Mouse (Mus musculus): ENCODE measurements around the gene Hecw2.

Gene Hecw2

DNA sequence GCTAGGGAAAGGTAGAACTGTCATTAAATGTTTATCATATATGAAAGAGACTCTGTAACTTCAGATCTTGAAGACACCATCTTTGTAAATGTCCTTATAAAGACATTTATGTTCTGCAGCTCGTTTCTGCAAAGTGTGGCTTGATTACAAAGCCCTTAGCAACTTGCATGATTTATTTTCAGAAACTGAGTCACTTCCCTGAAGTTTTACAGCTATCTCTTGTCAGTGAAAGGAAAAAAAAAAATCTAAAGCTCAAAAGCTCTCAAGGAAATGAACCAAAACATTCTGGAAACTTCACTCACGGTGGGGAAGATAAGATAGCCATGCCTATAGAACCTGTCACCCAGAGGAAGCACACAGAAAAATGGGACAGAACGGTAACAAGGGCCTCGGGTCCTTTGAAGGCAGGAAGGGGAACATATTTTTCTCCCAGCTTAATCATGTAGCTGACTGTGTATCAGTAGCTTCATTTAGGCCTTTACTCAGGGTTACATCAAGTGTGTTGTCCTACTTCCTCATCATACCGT, 189.0 kb downstream of the Hecw2 start:
- ChIA-PET POLR2A (no interaction called here), CTCF (no interaction called here)

DNA sequence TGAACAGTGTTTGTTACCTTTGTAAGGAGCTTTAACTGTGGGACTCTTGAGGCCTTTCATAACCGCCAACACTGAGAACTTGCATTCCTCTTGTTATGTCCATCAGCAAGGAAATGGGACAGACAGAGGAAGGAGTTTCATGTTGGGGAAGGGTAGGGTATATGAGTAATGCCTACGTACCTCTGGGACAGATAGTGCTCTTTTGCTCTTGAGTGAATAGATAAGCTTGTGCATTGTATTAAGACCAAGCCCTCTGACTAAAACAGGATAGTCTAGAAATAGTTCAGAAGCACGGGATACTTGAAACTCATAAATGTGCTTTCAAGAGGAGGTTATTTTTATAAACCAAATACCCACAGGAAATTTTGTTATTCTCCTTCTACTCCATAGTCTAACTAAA, 191.7 kb downstream of the Hecw2 start:
- ChIA-PET POLR2A (no interaction called here), CTCF (no interaction called here)

DNA sequence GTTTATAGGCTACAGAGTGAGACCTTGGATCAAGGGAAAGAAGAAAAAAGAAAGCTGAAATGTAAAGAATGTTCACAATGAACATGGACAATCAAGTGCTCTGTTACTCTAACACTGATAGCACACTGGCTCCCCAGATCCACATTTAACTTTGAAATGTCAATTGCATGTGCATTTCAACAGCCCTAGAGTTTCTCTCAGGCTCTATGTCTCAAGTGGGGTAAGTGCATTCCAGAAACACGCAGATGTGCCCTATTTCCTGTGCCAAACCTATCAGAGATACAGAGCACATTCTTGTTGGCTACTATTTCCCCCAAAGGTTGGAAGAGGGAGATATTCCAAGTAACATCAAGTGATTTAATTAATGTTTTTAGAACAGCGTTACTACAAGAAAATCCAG, 192.9 kb downstream of the Hecw2 start:
- POLR2A ChIA-PET: interaction anchor here in 1 of 4 experiments (1.1 kb wide), 1 partner anchor 192 kb away, joined by 6 read pairs; no protein-coding TSS in a partner anchor
- CTCF ChIA-PET: no interaction called here

DNA sequence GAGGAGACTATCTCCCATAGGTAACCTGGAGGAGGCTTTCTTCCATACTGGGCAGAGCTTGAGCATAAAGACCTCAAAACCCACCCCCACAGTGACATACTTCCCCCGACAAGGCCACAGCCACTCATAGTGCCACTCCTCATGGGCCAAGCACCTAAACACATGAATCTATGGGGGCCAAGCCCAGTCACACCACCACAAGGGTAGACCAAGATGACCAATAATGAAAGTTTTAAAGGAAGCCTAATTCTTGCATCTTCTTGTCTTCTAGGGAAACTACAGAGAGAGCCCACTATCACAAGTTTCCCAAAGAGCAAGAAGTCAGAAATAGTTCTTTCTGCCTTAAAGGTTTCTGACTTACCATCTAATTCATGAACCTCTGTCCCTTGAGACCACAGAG, 197.7 kb downstream of the Hecw2 start:
- CTCF ChIA-PET: no interaction called here
- POLR2A ChIA-PET: interaction anchor here in 1 of 4 experiments (0.6 kb wide), 1 partner anchor 1040 kb away, joined by 3 read pairs; no protein-coding TSS in a partner anchor

DNA sequence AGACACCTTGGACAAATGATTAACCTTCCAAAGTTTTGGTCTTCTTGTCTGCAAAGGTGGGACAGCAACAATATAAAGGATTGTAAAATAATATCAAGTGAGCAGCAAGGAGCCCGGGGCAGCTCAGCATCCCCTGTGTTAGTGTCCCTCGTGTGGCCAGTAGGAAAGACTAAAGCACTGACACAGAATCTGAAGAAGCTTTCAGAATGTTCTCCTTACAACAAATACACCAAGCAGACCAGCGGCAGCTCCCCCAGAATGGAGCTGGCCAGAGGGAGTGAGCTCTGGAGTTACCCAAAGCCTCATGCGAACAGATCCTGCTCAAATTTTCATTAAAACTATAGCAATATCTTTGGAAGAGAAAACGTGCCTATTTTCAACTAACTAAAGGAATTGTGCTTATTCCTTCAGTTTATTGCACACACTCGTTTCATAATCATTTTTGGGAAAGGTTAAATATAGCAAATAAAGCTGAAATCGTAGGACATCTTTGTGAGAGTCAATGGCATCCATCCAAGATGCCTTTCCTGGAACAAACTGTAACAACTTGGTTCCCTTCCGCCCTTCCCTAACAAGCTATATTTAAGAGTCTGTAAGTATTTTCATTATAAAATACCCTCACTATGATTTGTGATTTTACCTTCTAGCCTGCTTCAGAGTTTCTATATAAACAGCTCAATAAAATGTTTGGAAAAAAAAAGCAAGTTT, 208.6 kb downstream of the Hecw2 start:
- ChIA-PET POLR2A (interaction anchor here in 1 of 4 experiments (0.7 kb wide), 1 partner anchor 627 kb away, joined by 4 read pairs; no protein-coding TSS in a partner anchor), CTCF (no interaction called here)

DNA sequence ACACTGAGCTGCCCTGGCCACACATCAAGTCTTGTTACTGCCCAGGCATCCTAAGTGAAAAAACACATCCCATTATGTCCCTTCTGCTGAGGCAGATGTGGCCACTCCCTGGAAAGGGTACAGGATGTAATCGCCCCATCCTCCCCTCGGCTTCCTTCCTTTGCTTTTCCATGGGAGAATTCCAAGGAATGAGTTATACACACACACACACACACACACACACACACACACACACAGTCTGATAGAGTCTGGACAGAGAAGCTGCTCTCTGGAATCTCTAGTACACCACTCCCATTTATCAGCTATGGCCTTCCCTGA, 216.5 kb downstream of the Hecw2 start:
- CTCF ChIA-PET: no interaction called here
- POLR2A ChIA-PET: no interaction called here

DNA sequence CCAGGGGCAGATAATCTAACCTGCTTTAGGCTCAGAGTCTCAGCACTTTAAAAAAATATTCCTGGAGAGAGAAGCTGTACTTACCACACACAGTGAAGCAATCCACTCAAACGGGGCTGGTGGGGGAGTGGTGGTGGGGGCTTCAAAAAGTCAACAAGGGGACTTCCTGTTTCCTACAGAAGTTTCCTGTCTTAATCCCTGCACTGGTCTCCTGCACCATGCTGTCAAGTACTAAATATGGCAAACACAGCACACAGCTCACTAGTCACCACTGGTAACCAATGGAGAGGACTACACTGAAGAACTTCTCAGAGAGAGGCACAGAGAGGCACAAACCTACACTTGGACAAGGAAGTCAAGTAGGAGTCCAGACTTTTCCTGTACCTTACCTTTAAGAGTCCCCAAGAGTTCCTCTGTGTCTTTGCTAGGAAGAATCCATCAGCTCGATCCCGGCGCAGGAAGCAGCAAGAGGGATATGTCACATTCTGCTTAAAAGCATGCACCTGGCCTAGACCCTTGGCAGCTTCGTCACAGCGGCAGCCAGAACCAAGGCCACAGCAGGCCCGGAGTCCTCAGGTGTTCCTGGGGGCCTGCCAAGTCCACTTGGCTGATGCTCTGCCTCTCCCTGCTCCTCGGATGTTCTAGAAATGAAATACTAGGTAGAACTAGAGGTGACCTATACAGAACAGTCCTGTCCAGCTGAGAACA, 217.0 kb downstream of the Hecw2 start:
- ChIA-PET POLR2A (no interaction called here), CTCF (no interaction called here)

DNA sequence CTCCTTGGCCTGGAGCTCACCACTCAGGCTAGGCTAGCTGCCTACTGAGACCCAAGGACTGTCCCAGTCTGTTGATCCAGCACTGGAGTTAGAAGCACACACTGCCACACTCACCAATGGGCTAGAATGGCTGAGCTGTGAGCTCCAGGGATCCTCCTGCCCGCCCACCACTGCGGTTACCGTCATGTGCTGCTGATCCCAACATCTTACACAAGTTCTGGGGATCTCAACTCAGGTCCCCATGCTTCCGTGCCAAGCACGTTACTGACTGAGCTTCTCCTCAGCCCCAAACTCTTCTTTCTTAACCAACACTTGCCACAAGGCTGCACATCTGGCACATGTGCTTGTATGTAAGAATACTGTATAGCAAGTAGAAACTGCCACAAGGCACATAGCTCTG, 218.2 kb downstream of the Hecw2 start:
- CTCF ChIA-PET: no interaction called here
- POLR2A ChIA-PET: interaction anchor here in 1 of 4 experiments (0.6 kb wide), 1 partner anchor 217 kb away, joined by 3 read pairs; no protein-coding TSS in a partner anchor

DNA sequence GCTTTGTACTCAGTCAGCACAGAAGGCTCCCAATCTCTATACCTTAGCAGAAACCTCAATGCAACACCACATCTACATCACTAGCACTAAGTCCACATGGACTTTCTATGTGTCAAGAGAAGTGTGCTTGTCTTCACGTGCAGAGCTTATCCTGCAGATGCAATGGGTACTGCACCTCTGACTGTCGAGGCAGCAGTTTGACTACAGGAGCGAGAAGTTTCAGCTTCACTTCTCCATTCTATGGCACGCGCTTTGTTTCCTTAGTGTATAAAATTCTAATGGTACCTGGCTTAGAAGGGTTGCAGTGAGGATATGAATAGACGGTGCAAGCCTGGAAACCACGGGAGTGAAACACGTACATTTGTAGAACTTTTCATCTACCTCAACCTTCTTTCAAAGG, 218.9 kb downstream of the Hecw2 start:
- POLR2A ChIA-PET: interaction anchor here in 1 of 4 experiments (0.5 kb wide), 1 partner anchor 267 kb away, joined by 4 read pairs; no protein-coding TSS in a partner anchor
- CTCF ChIA-PET: no interaction called here

DNA sequence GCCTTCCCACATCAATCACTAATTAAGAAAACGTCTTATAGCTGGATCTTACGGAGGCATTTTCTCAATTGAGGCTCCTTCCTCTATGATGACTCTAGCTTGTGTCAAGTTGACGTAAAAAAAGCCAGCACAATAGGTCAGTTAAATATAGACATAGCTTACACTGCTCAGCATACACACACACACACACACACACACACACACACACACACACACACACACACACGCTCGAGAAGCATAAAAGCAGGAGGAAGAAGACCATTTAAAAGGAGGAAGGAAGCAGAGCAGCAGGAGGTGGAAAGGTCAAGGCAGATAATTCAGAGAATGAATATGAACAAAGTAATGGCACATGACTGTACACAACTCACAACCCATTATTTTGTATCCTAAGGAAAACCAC, 220.0 kb downstream of the Hecw2 start:
- CTCF ChIA-PET: no interaction called here
- POLR2A ChIA-PET: no interaction called here

DNA sequence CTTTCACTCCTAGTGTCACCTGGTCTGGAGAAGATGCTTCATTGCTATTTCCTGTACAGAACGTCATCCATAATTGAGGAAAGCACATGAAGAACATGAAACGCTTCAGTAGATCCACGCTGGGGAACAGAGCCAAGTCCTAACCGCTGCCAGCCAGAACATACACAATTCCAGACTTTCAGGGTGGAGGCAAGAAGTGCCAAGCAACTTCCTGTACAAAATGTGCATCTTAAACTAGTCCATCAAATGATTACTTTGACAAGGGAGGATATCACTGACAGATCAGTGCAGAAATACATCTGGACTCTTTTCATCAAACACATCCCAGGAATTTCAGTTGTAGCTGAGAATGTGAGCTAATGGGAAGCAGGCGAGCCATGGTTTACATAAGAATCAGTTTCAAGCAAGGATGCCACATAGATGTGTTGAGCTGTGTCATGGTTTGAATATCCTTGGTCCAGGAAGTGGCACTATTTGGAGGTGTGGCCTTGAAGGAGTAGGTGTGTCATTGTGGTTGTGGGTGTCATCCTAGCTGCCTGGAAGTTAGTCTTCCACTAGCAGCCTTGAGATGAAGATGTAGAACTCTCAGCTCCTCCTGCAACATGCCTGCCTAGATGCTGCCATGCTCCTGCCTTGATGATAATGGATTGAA, 224.5 kb downstream of the Hecw2 start:
- POLR2A ChIA-PET: no interaction called here
- CTCF ChIA-PET: interaction anchor here in 1 of 4 experiments (0.6 kb wide), 1 partner anchor 392 kb away, joined by 3 read pairs; no protein-coding TSS in a partner anchor

DNA sequence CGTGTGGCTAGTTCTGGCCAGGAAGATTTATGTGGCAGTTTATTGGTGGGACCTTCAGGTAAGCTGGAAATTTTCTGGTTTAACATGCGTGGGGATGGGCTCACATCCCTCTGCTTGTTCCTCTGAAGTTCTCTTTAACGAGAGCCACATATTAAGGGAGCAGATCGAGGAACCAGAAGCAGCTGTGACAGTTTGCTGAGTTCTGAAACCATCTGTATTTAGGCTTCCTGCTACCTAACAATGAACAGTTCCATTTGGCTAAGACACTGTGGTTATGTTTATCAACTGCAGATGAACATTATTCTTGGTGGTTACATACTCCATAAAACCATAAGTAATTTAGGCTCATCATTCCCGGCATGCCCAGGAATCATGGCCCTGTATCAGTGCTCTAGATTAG, 242.6 kb downstream of the Hecw2 start:
- ChIA-PET POLR2A (no interaction called here), CTCF (no interaction called here)

DNA sequence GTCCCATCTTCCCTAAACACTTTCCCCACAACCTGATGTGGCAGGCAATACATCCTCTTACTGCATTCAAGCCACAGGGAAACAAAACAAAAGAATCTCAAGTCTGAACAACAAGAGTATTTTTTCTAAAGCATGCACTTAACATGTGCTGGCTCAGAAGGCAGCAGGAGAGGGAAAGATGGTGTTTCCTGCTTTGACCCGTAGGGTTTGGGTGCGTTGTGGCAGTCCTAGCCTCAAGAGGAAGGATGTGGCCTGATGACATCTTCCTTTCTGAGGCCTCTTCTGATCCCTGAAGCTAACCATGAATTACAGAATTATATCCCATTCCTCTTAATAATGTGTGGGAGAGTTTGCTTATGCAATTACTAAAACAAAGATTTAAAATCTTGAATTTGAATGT, 249.2 kb downstream of the Hecw2 start:
- ChIA-PET POLR2A (no interaction called here), CTCF (no interaction called here)

DNA sequence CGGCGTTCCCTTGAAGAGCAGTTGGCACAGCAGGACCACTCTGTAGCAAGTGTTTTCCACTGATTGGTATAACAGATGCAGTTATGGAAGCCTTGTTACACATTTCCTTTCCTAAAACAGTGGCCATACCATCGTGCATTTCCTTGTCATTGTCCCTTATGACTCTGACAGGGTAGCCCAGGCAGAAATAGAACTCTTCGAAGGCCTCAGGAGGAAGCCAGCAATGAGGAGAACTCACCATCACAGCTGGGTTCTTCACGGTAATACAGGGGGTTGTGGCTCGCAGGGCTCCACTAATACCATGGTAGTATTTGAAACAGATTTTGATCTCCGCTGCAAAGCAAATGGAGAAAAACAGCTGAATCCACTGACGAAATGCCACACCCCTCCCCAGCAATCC, 252.5 kb downstream of the Hecw2 start:
- ChIA-PET POLR2A (interaction anchor here in 1 of 4 experiments (0.6 kb wide), 1 partner anchor 127 kb away, joined by 3 read pairs; no protein-coding TSS in a partner anchor), CTCF (no interaction called here)

DNA sequence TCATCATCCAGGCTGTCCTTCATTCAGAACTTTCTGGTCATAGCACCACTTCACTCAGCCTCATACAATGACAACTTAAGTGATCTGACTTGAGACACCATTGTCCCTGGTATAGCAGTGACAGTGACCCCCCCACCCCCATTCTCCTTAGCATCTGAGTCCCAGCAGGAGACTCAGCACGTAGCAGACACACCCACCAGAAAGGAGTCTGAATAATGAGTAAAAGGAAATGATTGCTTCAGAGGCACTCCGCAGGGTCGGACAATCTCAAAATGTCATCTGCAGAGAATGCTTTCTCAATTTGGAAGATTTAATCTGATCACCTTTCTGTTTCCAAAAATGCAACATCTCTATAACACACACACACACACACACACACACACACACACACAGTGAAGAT, 253.4 kb downstream of the Hecw2 start:
- ChIA-PET POLR2A (no interaction called here), CTCF (no interaction called here)

DNA sequence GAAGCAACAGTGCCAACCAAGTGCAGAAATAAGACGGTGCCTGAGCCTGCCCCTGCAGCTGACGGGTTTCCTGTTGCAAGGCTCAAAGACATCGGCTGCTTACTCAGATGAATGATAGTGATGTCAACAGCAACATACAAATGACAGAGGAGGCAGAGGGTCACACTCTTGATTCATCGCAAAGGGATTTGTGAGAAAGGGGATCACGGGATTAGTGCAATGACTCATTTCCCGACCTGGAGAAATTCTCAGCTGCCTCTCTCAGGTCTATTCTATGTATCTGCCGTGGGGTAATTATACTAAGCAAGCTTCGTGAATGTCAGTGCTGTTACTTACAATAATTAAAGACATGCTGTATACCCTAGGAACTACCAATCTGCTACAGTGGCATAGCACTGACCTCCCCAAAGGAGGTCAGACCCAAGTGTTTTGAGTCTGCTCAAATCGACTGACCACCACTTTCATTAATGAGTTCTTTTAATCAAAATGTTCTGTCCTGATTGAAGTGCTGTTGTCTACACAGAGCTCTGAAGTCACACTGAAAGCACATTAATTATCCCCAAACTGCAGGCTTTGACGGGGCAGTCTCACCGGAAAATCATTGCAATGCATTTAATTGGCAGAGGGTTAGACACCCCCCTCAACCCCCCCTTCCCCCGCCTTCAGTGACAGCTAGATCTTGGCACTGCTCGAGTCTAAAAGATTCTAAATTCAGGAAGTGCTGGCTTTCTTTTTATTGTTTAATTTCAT, 254.5 kb downstream of the Hecw2 start:
- POLR2A ChIA-PET: interaction anchor here in 1 of 4 experiments (0.5 kb wide), 1 partner anchor 523 kb away, joined by 3 read pairs; no protein-coding TSS in a partner anchor
- CTCF ChIA-PET: no interaction called here

DNA sequence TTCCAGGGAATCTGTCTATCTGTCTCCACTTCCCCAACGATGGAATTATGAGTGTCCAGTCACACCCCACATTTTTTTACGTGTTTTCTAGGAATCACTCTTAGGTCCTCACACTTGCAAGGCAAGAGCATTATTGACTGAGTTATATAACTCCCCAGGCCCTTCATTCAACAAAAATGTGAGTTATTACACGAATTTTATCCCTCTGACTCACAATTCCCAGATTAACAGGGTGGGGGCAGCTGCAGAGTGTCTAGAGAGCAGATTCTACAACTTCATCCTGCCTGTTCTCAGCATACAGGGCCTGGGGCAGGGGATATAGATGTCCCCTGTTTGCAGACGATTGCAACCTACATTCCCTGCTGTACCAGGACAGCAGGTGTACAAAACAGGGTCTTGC, 255.7 kb downstream of the Hecw2 start:
- ChIA-PET POLR2A (no interaction called here), CTCF (no interaction called here)

DNA sequence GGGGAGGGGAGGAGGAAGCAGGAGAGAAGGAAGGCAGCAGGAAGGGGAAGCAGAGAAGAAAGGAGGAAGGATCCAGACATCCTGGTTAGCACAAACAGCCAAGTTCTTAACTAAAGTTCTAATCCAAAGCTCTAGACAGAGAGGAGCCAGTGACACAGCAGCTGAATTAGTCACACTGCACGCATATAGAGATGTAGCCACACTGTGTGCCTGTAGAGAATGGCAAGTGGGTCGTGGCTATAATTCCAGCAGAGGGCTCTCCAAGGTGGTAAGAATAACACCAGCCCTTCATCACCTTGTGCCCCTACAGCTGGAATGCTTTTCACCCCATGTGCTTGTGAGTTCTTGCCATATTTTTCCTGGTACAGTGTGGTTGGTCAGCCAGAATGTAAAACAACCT, 261.7 kb downstream of the Hecw2 start:
- CTCF ChIA-PET: no interaction called here

DNA sequence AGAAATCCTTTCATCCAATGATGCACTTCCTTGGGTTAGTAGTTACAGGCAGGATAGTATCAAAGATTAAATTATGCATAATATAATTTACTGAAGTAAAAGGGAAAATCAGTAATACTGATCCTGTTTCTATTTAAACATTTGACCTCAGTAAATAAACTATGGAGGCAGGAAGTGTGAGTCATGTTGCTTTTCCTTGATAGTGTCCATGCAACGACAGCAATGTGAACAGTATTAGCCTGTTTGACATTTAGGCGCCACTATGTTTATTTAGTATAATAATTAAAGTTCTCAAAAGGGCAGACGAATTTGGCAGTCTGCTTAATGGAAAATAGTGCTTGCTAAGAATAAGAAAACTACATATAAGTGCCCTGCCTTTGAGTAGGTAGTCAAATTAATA, 263.7 kb downstream of the Hecw2 start:
- ChIA-PET CTCF (no interaction called here), POLR2A (no interaction called here)

More for the DNA sequence above, 261.7 kb downstream of the Hecw2 start:
- POLR2A ChIA-PET: no interaction called here

DNA sequence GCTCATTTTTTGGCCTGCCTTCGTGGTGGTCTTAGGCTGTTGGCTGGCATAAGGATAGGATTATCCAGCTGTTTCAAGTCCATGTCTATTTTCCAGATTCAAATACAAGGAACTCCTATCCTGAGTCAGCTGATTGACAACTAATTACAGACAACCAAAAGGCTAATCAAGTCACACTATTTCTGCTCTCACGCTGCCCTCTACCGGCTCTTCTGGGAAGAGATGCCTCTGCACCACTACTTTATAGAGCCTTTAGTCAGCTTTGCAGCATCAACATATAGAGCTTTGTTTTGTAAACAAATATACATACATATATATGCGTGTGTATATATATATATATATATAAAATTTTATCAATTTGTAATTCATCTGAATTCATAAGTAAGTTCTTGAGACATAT, 267.4 kb downstream of the Hecw2 start:
- POLR2A ChIA-PET: no interaction called here
- CTCF ChIA-PET: interaction anchor here (0.7 to 1.6 kb wide), 8 partner anchors 17 to 867 kb away, joined by 3 to 9 read pairs (median 6); partner anchors contain the start of gene Dnah7a (in 3 of the 4)
